Mouse (Mus musculus): ENCODE data around the gene Fchsd2.

Fchsd2 gene

DNA sequence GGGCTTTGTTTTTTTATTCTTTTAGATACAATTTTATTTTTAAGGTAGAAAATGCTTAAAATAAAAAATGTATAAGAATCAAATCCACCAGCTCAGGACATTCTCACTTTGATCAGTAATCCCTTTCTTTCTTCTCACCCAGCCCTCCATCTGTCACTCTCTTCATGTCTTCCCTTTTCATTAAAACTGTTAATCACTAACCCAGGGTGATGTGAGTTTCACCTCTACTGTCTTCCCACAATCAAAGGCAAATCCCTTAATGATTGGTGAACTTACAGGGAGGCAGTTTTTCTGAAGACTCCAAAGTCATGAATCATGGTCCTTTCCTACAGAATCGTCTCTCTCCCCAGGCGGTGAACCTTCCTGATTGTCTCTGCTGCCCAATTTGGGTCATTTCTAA lies 124.1 kb downstream of the Fchsd2 start:
- DNase-seq, result no peak

DNA sequence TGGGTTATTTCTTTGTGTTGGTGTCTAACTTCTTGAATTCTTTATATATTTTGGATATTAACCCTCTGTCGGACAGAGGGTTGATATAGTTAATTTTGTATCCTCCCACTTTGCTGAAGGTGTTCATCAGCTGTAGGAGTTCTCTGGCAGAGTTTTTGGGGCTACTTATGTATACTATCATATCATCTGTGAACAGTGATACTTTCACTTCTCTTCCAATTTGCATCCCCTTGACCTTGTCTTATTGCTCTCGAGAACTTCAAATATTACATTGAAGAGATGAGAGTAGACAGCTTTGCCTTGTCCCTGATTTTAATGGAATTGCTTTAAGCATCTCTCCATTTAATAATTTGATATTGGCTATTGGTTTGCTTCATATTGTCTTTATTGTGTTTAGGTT lies 130.8 kb downstream of the Fchsd2 start:
- no peak for DNase-seq

DNA sequence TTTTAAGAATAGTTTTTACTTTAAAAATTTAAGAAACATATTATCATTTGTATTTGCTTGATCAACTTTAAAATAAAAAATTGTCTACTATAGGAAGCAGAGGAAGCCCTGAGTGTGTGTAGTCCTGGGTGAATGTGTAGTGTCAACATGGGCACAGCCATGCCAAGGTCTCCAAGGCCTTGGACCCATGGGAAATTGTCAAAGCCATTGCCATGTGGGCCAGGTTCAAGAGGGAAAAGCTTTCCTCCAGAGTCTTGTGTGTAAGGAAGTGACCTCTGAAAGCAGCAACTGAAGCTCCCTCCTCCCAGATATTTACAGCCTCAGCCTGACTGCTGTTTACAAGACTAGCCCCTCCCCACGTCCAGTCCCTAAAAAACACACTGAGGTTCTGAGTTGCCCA lies 136.7 kb downstream of the Fchsd2 start:
- no peak for DNase-seq

DNA sequence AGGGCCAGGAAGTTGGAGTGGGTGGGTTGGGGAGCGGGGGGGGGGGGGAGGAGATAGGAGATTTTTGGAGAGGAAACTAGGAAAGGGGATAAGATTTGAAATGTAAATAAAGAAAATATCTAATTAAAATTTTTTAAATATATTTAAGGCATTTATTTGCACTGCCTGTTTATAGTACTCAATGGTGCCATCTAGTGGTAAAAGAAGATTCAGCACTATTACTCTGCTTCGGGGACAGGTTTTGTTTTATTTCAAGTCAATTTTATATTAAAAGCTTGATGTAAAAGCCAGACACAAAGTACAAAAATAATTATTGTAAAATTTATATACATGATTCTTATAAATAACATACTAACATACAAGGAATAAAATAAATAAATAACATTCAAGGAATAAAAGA lies 138.8 kb downstream of the Fchsd2 start:
- DNase-seq, result peak; percentile 23

DNA sequence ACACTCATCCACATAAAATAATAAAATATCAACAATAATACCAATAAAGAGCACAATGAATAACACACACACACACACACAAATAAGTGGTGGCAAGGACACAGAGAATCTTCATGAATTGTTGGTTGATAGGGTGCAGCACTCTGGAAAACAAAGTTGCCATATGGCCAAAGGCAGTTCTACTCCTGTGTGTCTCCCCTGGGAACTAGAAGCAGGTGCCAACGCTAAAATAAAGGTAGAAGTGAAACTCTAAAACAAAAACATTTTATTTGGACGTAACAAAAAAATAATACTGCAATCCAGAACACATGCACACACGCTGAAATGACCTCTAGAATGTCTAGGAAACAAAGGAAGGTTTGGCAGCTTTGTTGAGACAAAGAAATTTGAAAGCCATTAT lies 140.1 kb downstream of the Fchsd2 start:
- no peak for DNase-seq

DNA sequence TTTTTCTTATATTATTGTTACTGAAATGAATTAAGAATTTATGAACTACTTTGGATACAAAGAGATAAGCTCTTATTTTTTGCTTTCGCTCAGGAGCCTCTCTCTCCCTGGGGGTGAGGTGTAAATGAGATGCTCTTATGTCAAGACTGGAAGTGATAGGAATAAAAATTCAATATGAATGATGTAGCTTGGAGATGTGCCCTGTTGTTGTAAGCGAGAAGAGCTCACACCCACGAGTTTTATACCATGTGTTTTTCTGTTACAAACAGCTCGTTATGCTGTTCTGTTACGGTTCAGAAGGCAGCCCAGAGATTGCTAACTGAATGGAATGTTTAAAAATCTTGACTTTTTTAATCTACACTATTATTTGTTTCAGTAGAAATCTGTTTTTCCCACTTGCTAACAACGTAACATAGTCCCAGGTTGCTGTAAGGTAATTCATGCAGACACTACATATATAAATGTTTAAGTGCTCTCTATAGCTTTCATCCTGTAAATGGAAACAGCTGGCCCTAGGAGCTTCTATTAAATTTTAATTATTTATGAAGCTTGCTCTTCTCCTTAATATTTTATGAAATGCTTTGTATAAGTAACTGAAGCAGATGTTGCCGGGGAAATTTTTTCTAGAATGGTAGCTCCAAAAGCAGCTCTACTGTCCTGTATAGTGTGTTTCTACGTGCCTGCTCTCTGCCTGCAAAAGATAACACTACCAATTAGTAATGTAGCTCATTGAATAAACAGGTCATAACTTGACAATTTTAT lies 144.2 kb downstream of the Fchsd2 start:
- DNase-seq, result no peak

DNA sequence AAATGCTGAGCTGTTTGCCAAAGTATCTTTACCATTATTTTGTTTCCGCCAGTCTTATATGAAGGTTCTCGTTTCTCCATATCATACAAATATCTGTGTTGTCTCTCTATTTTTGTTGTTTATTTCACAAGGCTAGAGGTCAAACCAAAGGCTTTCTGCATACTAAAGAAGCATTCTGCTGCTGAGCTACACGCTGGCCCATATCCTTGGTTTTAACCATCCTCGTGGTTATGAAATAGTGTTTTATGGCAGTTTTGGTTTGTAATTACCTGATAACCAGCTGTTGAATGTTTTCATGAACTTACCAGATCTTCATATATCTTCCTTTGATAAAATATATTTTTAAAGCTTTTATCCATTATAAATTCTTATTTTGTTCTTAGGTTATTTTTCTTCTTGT lies 156.1 kb downstream of the Fchsd2 start:
- no peak for DNase-seq

DNA sequence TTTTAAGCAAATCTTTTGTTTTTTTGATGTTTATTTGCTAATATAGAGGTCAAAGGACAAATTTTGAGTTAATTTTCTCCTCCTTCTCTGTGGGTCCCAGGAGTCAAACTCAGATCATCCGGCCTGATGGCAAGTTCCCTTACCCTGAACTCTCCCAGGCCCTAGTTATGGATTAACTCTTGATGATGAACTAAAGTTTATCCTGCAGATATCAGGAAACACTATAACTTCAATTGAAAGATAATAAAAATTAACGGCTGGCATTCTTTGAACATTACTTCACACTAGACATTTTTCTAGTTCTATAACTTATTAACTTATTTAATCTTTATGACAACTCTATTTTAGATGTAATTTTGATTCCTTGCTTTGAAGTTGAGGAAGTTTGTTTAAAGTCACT lies 156.5 kb downstream of the Fchsd2 start:
- no peak for DNase-seq

DNA sequence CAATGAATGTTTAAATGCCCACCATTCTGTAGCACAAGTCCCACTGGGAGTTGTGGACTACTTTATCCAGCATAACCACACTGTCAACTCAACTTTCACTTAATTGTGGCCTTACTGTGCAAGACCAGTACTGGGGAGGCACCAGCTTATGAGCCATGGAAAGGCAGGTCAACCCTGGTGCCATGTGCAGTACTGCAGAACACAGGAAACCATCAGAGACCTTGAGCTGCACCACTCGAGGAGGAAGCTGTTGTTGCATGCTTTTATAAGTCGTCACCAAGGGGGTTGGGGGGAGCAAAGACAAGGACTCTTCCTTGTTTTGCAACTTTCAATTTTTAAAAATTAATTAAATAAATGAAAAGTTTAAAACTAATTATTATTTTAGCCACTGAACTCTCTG lies 160.4 kb downstream of the Fchsd2 start:
- DNase-seq, result no peak

DNA sequence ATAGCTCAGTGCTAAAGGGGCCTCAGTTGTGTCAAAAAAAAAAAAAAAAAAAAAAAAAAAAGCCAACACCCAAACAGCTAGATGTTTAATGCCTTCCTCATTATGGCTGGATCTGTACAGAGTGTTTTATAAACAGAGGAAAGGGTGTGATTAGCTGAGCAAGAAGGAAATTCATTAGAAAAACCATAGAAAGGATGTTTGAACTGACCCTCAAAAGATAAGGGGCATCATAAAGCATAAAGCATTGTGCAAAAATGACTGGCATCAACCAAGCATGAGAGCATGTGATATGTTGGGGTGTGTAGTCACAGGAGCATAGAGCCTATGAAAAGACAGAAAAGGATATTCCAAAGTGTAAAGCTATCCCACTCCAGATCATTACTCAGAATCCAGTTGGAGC lies 165.8 kb downstream of the Fchsd2 start:
- DNase-seq, result no peak

DNA sequence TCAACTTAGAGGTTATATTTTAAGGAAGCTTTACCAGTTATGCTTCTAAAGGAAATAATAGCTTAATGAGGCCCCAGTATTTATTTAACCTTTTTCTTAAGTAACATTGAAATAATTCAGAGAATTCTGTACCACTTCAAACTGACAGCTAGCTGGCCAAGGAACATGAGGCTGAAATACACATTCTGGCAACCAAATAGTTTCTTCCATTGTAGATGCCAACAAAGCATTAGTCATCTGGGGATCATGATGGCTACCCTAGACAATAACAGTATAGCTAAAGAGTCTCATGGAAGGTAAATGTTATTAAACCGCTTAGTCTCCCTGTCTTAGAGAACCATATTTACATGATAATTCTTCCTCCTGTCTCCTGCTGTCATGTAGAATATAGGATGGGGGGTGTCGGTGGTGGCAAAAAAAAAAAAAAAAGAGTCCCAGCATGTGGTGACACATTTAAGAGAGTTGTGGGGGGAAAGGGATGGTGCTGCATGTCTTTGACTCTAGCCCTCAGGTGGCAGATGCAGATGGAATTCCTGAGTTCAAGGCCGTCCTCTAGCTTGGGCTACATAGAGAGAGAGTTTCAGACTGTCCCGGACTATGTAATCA lies 169.4 kb downstream of the Fchsd2 start:
- no peak for DNase-seq

DNA sequence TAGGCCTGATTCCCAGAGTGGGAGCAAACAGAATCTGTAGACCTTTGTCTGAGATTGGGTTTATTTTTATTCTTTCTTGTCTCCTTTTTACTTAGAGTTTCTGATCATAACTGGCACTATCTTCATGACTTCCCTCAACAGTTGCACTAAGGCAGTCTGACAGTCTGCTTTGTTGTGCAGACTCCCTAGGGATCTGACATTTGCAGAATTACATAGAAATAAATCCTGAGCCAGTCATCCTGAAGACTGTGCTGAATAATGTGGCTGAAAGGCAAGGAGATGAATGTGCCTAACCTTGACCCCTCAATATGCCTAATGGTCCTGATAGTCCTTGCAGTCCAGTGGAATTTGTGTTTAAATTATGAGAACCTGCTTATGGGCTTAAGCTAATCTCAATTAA lies 170.8 kb downstream of the Fchsd2 start:
- DNase-seq, result no peak

DNA sequence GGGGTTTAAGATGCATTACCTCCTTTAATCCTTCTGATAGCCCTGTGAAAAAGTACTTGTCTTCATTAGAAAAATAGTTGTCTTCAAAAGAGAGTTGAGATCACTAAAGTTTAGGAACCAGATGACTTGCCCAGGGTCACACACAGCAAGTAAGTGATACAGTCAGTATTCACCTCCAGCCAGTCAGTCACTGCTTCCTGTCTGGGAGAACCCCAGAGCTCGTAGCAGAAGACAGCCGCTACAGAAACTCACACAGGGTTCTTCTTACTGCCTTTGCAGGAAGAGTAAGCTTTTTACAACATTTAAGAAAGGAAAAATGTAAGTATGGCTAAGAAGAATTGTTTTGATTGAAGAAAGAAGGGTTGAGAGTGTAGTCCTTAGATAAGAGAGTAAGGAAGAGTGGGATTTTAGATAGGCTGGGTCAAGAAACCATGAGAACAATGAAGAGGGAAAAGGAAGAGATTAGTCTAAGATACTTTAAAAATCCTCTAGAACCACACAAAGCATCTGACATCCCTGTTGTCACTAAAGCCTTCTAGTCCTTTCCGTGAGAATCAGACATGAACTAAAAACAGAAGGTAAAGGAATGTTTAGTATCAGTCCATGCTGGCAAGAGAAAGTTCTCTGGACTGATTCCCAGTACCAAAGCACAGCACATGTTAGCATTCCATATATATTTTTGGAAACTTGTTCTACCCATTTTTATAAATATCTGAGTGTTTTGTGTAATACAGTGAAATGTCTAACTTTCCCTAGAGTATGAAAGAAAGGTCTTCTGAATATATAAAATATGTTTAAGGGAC lies 175.0 kb downstream of the Fchsd2 start:
- DNase-seq, result no peak

DNA sequence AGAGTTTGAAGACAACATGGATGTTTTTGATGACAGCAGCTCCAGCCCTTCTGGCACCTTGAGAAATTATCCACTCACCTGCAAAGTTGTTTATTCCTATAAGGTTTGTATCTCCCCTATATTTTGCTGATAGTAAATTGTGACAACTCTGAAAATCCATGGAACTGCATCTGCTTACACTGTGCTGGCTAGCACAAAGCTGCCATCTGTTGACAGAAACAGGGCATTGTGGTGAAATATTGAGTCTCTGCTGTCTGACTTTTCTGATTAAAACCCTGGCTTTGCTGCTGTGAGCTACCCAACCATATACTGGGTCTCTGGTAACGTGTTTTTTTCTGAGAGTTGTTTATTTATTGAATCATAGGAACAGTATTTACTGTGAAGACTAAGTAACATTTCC lies 178.9 kb downstream of the Fchsd2 start:
- DNase-seq, result no peak

DNA sequence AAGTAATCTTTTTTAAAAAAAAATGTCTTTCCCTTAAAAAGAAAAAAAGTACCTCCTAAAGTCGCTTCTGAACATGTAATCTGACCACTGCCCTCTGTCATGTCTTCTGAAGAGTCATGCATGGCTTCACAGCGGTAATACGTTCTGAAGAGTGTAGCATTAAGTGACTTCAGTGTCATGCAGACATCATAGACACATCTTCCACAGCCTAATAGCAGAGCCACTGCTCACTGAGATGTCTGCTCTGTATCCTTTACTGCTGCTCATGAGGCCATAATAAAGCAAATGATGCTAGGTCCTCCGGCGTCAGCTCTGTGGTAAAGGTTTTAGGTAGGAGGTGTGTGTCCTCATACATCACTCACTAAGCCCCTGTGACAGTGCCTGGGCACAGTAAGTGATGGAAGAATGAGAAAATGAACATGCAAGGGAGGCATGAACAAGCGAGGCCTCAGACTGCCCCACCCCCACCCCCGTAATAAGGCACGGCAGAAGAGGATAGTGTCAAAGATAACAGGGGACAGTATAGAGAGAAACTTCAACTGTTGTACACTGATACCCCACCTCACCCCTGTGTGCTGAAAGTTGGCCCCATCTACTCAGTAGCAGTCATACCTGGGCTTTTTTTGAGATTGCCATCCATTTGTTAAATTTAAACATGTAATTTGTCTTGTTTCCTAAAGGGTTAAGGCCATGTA lies 179.9 kb downstream of the Fchsd2 start:
- DNase-seq, result no peak

DNA sequence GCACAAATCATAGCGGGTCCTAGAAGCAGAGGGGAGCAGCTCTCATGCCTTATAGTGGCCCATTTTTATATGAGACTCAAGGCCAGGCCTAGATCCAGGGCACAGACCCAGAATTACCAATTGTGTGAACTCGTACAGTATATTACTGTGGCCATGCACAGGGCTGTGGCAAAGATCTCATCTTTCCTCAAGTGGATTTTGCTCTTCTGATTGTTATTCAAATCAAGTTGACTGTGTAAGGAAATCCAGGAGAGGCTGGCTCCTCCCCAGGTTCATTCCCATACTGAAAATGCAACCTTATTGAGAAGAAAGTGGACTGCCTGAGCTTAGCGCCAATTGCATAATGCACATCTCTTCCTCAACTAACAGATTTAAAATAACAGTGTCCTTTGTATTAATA lies 190.1 kb downstream of the Fchsd2 start:
- no peak for DNase-seq

DNA sequence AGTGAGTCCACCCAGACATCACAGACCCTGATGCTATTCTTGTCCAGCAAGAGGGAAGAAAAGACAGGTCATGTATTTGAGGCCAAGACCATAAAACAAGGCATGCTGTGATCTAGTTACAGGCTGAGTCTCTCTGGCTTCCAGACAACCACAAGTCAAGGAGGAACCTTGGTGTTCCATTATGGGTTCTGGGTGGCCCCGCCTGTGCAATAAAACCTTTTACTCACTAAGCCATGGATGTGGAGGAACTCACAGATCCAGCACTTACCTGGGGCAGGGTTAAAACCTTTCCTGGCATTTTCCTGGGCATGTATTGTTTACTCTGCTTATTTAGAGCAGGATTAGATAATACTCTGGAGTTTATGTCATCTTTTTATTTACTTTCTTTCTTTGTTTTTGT lies 191.8 kb downstream of the Fchsd2 start:
- DNase-seq, result no peak

DNA sequence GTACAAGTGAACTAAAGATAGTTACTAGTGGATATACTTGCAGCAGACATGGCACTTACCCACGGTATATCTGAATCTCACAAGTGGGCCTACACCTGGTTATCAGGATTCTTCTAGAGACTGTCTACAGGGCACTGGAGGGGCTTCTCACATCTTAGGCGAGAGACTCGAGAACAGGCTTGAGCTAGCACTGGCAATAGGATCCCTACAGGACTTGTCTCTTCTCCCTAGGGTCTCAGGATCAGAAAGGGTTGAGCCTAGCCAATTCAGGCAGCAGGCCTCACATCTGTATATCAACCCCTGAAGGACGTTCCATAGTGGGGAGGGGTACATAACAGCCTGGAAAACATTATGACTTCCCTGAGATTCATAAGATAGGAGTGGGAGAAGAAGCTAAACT lies 194.2 kb downstream of the Fchsd2 start:
- DNase-seq, result no peak

DNA sequence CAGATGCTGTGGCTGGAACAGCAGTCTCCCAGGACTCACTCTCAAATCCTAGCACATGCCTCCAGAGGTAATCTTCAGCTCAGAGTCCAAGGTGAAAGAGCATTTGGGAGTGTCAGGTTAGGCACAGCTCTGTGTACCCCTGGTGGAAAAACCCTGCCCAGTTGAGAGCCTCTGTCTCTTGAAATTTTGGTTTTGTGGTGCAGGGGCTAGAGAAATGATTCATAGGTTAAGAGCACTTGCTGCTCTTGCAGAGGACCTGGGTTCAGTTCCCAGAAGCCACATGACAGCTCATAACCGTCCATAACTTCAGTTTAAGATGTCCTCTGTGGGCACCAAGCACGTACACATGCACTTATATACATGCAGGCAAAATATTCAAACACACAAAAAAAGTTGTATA lies 195.2 kb downstream of the Fchsd2 start:
- no peak for DNase-seq

DNA sequence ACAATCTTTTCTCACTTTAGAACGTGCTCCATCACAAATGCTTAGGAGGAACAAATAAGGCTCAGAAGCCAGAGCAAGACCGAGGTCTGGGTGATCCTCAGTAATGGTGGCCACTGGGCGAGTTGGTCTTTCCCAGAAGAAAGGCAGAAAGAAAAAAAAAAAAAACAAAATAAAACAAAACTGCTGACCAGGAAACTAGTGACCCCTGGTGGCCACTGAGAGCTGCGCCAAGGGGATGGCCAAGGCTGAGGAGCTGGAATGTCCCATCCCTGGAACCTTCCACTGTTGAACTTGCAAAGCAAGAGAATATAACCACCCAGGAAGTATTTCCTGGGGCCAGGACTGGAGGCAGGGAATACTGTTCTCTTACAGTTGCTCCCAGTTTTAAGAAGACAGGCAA lies 195.8 kb downstream of the Fchsd2 start:
- no peak for DNase-seq

DNA sequence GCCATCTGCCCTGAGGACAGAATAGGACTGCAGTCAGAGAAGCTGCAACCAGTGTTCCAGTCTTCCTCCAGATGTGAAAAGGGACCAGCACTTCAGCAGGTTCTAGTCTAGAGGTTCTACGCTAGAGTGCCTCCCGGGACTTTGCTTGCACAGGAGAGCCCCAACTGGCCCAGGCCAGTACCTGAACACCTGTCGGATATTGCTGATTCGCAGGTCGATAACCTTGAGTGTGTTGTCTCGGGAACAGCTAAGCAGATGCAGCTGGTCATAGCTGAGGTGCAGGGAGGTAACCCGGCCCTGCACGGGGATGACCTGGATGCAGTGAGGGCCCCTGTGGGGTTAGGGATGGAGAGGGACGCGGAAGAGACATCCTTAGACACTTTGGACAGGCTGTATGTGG lies 197.7 kb downstream of the Fchsd2 start:
- no peak for DNase-seq

DNA sequence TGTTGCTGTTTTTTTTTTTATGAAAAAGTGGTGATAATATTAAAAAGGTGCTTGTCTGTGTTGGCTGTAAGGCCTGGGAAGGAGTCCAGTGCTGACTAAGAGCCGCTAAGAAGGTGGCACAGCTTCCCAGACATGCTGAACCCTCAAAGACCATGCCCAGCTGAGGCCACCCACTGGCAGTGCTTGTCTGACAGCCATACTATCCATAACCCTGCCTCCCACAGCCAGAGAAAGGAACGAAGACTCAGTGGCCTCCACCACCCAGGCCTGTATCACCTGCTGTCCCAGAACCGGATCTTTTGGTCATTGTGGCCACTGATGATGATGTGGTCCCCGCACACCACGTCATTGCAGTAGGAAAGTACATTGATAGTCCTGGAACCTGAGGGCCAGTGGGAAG lies 198.5 kb downstream of the Fchsd2 start:
- no peak for DNase-seq

DNA sequence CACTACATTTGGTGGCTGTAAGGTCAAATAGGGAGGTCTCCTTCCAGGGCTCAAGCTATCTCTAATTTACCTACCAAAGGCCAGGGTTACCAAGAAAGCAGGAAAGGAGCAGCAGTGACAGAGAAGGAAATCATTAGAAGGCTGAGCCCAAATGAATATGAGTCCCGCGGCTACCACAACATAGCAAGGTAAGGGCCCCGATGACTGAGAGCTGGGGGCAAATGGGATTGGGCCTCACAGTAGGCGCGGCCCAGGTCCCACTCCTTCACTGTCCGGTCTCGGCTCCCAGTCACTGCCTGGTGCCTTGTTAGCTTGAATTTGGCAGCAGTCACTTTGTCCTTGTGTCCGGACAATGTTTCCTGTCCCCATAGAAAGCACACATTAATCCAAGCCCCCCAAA lies 199.0 kb downstream of the Fchsd2 start:
- DNase-seq, result no peak

DNA sequence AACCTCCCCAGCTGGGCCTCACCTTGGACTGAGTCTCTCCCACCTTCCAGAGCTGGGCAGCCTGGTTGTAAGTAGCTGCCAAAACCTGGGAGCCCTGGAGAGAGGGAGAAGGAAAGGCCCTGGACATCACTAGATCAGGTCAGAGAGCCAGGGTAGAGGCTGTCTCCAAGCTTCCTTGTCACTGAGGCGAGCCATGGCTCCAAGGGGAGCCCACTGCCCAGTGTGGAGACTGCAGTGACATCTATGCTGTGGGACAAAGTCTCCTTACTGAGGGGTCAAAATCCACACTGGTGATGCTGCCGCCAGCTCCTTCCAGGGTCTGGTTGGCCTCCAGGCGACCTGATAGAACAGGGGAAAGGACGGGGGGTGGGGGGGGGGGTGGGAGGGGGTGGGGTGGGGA lies 199.4 kb downstream of the Fchsd2 start:
- no peak for DNase-seq
